Mouse (Mus musculus) frontal cortex, adult 2 months (tissue): ENCODE data around the gene Arid1b. TPM values are rescaled to one million over a fixed set of nuclear protein-coding genes. Genes with fewer than 3 reads are reported as not detected.

Experiments used
- DNase-seq, 2 experiments: peaks; one replicate each; pipeline ENCODE4 v3.0.0; 2022; ENCODE audit warnings: low spot score in 1 of 2; ENCODE audit errors: extremely low spot score in 1 of 2
- polyA plus RNA-seq: library from polyadenylated mRNA; depleted of rRNA; stranded (reverse); fragments of >200 nt; gene quantifications from 2 replicates; pipeline ENCODE4 v1.2.3, GENCODE M21; 2012

Gene Arid1b
- polyA plus RNA-seq, 1 experiment, result 27.9 TPM

DNA sequence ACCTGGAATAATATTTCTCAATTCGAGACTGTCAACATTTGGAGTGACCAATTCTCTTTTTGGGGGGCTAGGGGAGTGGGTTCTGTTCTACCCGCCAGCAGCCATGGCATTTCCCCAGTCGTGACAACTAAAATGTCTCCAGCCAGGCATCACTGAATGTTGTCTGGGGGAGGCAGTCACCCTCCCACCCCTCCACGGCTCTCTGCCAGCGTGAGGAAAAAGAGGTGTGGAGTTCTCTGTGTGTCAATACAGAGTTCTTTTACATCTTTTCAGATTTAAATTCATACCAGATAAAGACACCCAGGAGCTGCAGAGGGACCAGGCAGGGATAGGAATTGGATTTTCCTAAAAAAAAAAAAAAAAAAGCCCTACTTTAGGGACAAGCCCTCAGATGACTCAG is 402.1 kb downstream of the Arid1b start:
- DNase-seq, result peak; percentile 42 to 67
